Mouse (Mus musculus) thymus, postnatal 25 days (tissue): ENCODE measurements around the gene Cxcl17.
"Not testable (repeated sequence)": the region's sequence is repeated elsewhere in the genome, so short reads cannot be mapped to it uniquely, and the experiment has no call there.

Experiments
- DNase-seq: peaks from one replicate; pipeline ENCODE4 v3.0.0; 2022

The Cxcl17 gene

GRCm38 (mm10) chr7:25424429-25424828, 11.7 kb upstream of the Cxcl17 start:
- DNase-seq = peak; percentile 82

DNA sequence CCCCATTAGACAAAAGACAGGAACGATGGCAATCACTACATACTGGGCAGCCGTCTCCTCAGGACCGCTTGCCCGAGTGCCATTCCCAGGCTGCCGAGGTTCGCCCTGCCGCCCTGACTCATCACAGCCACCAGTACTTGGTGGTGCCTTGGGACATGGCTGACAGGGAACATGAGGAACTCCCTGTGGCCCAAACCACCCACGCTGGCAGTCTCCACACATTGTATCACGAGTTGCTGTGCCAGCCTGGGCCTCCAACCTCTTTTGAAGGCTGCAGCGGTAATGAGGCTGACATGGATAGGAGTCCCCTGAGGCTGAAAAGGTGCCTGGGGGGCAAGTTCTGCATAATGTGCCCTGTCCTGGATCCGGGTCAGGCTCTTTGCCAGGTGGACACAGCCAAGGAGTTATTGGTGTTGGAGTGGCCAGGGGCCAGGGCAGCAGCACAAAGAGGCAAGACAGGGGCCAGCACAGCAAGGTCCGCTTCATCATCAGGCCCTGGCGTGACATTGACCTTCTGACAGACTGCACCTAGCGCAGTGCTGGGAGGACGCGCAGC, 9.7 kb upstream of the Cxcl17 start:
- DNase-seq = no peak

GRCm38 (mm10) chr7:25419943-25420342, 7.3 kb upstream of the Cxcl17 start:
- no peak for DNase-seq

DNA sequence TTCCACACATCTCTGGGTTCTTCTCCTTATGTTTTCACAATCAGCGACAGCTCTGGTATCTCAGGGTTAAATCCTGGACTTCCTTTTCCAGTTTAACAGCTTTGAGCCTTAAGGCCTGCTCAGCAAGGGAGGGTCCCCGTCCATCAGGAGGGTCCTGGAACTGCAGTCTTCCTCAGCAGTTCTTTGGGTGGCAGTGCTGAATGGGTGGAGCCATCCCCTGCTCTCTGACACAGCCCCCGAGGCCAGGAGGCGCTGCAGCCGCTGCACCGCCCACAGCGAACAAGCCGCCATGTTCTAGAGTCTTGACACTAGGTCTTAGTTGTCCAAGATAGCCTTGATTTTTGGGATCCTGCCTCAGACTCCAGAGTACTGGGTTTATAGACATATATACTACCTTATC, 6.8 kb upstream of the Cxcl17 start:
- DNase-seq = no peak

DNA sequence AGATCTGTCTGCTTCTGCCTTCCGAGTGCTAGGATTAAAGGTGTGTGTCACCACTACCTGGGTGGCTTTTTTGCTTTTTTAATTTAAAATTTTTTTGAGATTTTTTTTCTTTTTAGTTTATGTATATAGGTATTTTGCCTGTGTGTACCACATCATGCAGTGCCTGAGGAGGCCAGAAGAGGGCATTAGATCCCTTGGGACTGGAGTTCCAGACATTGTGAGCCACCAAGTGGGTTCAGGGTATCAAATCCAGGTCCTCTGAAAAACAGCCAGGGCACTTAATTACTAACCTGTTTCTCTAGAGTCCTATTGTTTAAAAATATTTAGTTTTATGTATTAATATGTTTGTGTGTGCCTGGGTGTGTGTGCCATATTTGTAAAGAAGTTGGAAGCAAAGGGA, 4.9 kb upstream of the Cxcl17 start:
- DNase-seq = peak; percentile 36

DNA sequence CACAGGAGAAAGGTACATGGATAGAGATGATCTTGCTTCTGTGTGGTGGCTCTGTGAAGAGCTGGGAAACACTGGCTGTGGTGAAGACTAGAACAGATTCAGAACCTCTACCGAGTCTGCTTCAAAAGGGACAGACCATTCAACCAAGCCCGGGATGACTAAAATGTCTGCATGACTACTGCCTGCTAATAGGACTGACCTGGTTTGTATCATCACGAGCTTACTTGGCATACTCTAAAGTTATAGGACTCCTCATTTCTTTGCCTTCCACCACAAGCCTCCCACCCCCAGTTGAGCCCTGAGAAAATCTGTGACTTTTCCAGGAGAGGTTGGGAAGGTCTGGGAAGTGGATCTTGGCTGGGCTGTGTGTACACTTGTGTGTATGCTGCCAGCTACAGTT, 825 bp downstream of the Cxcl17 start:
- DNase-seq = no peak

- no peak for DNase-seq
These were observed 1.6 kb downstream of the Cxcl17 start for GRCm38 (mm10) chr7:25410969-25411615.

GRCm38 (mm10) chr7:25409114-25409760, 3.4 kb downstream of the Cxcl17 start:
- peak; percentile 41 for DNase-seq

GRCm38 (mm10) chr7:25406468-25406867, 6.2 kb downstream of the Cxcl17 start:
- no peak for DNase-seq

- peak; percentile 49 for DNase-seq
These were observed 10.0 kb downstream of the Cxcl17 start for GRCm38 (mm10) chr7:25402671-25403101.

GRCm38 (mm10) chr7:25401986-25402385, 10.7 kb downstream of the Cxcl17 start:
- no peak for DNase-seq

DNA sequence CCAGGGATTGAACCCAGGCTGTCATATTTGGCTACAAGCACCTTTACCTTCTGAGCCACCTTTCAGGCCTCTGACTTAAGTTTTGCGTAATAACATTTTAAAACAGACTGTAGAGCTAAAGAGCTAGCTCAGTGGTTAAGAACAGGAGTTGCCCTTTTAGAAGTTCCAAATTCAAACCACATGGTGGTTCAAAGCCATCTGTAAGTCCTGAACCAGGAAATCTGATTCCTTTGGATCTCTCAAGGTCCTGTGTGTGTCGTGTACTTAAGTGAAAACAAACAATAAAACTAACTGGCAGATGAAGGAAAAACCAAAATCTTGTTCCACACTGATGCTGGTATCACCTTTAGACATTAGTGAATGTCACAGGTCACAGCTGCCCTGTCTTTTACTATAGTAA, 11.1 kb downstream of the Cxcl17 start:
- no peak for DNase-seq

DNA sequence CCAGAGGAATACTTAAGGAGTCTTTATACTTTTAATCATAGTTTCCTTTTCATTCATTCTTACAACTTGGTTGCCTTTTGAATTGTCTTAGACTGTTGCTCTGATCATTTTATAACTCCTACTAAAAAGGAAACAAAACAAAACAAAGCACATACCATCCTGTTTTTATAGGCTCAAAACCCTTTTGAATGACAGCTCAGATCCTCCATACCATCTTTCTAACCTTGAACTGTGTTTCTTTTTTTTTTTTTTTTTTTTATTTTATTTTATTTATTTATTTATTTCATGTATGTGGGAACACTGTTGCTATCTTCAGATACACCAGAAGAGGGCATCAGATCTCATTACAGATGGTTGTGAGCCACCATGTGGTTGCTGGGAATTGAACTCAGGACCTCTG, 13.7 kb downstream of the Cxcl17 start:
- DNase-seq = not testable (repeated sequence)

GRCm38 (mm10) chr7:25398610-25399009, 14.1 kb downstream of the Cxcl17 start, which contains the start of gene Lipe:
Lipe (minus strand) TSS chr7:25398710.
- no peak for DNase-seq

GRCm38 (mm10) chr7:25396621-25397020, 16.1 kb downstream of the Cxcl17 start:
- no peak for DNase-seq

DNA sequence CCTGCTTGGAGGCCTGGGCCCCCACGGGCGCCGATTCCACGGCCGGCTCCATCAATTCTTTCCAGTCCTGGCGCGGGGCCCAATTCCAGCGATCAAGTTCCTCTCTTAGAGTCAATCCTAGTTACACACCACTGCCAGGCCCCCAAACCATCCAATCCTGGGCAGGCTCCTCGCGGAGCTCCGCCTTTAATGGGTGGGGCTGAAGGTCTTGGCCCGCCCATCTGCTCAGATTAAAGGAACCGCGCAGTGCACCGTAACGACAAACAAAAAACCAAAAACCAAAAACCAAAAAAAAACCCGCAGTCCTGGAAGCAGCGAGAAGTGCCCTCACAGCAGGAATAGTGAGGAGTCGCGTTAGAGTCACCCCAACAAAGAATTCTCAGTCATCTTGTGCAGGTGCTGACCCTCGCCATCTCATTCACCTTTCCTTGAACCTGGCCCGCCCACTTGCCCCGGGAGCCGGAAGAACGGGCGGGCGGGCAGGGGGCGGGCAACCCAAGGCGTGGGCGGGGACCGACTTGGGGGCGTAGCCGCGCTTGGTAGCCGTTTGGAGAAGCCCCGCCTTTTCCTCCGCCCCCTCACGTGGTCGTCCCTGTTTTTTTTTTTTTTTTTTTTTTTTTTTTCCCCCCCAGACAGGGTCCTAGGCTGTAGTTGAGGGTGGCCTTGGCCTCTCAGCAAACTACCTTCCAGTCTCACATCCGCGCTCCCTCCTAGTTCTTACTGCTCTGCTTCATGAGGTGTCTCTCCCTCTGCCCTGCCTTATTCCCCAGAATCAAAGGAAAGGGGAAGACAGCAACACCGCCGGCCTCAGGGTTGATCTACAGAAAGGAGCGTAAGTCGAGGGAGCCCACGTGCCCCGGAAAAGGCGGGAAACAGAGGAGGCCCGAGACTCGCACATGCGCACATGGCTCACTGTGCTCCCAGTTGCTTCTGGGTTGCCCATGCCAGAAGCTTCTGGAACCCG, 16.8 kb downstream of the Cxcl17 start:
- DNase-seq = peak; percentile 94

DNA sequence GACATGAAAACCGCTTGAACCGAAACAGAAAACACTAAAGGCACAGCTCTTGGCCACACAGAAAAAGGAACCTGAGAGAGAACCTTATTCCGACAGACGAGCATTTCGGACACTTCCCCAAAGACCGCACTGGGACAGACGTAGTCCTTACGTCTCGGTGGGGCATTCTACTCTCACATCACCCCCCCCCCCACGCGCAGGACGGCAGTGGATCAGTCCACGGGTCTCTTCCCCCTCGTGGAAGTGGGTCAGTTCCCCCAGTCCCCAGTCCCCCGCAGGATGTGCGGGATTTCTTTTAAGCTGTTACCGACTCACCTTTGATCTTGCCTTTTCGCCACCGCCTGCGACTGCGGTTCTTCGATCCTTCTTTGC, 17.5 kb downstream of the Cxcl17 start:
- DNase-seq = no peak

GRCm38 (mm10) chr7:25394754-25395153, 17.9 kb downstream of the Cxcl17 start:
- DNase-seq = no peak

- DNase-seq = no peak
These were observed 19.1 kb downstream of the Cxcl17 start for GRCm38 (mm10) chr7:25393451-25394210.

GRCm38 (mm10) chr7:25392851-25393250, 19.8 kb downstream of the Cxcl17 start:
- DNase-seq = no peak

DNA sequence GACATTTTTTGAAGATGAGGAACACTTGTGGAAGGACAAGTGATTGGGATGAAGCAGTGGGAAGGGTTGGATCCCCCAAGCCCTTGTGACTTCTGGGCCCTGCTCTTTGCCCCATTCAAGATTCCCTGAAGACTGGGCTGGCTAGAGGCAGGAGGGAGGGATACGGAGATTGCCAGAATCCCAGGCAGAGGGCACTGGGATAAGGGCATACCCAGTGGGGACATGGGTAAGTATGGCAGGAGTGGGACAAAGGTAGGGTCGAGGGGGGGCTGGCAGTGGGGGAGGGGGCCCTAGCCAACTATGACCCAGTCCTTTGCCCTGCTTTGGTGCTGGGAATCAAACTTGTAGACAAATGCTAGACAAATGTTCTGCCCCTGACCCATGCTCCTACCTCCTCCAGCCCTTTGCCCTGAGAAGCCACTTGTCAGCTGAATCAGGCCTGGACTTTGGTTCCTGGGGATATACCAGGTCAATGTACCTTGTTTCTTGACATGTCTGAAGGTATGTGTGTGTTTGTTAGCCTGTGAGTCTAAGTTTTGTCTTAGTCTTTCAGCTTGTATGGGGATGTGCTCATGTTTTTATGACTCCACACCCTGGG, 20.7 kb downstream of the Cxcl17 start:
- DNase-seq = no peak

GRCm38 (mm10) chr7:25390986-25391385, 21.7 kb downstream of the Cxcl17 start:
- no peak for DNase-seq
